In the genomic region with DNA sequence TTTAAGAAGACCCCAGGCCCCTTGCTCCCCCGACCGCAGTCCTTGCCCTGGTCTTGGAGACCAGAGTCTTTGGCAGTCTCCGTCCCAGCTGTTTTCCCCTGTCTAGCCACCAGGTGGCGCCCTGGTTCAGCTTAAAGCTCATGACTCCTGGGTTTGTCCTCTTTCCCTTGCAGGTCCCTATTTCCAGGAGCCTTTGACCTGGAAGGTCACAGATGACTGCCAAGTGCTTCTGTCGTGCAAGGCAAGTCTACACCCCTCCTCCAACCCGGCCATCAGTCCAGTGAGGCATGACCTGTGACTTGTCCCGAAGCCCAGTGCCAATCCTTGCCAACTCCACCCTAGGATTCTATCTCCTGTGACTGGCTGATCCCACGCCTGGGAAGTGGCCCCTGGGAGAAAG, we compare ENCODE assay signal across 8 mouse cellular contexts. TPM values are rescaled to one million over a fixed set of nuclear protein-coding genes. Genes with fewer than 3 reads are reported as not detected.
DNase-seq lines count a peak whose midpoint lies in the region; ATAC-seq lines count a peak whose summit lies in the region.

No protein-coding gene starts in this region.

- no peak overlapping the region for H3K4me2 ChIP-seq in forebrain, embryonic 12.5 days
- H3K4me2 ChIP-seq in intestine, embryonic 16.5 days (ENCODE audit: low read depth, low read length): no peak overlapping the region
- H3K4me2 ChIP-seq in midbrain, embryonic 13.5 days (replicated peaks): no peak overlapping the region

- H3K4me3 ChIP-seq in forebrain, embryonic 10.5 days: no peak overlapping the region
- no peak overlapping the region for H3K4me3 ChIP-seq in forebrain, embryonic 12.5 days (replicated peaks)
- no peak overlapping the region for H3K4me3 ChIP-seq in intestine, embryonic 16.5 days (ENCODE audit: low read length)
- no peak overlapping the region for H3K4me3 ChIP-seq in midbrain, embryonic 13.5 days (replicated peaks)

- no peak overlapping the region for H3K27ac ChIP-seq in forebrain, embryonic 10.5 days
- no peak overlapping the region for H3K27ac ChIP-seq in forebrain, embryonic 12.5 days
- no peak overlapping the region for H3K27ac ChIP-seq in intestine, embryonic 16.5 days (ENCODE audit: low read length)
- no peak overlapping the region for H3K27ac ChIP-seq in midbrain, embryonic 13.5 days

- H3K27me3 ChIP-seq in forebrain, embryonic 10.5 days (ENCODE audit: poor library complexity, severe bottlenecking): no peaks in the 10 kb centered on the region; the same call in 1 of the 2 replicates
- H3K27me3 ChIP-seq in forebrain, embryonic 12.5 days: no peaks in the 10 kb centered on the region
- no peaks in the 10 kb centered on the region for H3K27me3 ChIP-seq in intestine, embryonic 16.5 days (replicated peaks; ENCODE audit: control insufficient read depth, insufficient read depth, low read length)
- no peaks in the 10 kb centered on the region for H3K27me3 ChIP-seq in midbrain, embryonic 13.5 days

- no peak overlapping the region for H3K9ac ChIP-seq in forebrain, embryonic 12.5 days
- H3K9ac ChIP-seq in intestine, embryonic 16.5 days (ENCODE audit: low read depth, low read length): no peak overlapping the region
- H3K9ac ChIP-seq in midbrain, embryonic 13.5 days (replicated peaks): no peak overlapping the region

- H3K36me3 ChIP-seq in forebrain, embryonic 10.5 days (replicated peaks): no peaks in the 10 kb centered on the region
- H3K36me3 ChIP-seq in forebrain, embryonic 12.5 days (replicated peaks): no peaks in the 10 kb centered on the region
- no peaks in the 10 kb centered on the region for H3K36me3 ChIP-seq in intestine, embryonic 16.5 days (ENCODE audit: control insufficient read depth, insufficient read depth, low read length)
- H3K36me3 ChIP-seq in midbrain, embryonic 13.5 days: no peaks in the 10 kb centered on the region

- peaks cover 20% of the 10 kb centered on the region for H3K4me1 ChIP-seq in forebrain, embryonic 10.5 days
- no peaks in the 10 kb centered on the region for H3K4me1 ChIP-seq in forebrain, embryonic 12.5 days
- peaks cover 9% of the 10 kb centered on the region for H3K4me1 ChIP-seq in intestine, embryonic 16.5 days (ENCODE audit: control insufficient read depth, insufficient read depth, low read length)
- peaks cover 8% of the 10 kb centered on the region; the same call in 1 of the 2 replicates for H3K4me1 ChIP-seq in midbrain, embryonic 13.5 days (replicated peaks)

- intact Hi-C loops in left cerebral cortex, postnatal 14 days (cut with DNase I): no loop called here

- H3K9me3 ChIP-seq in forebrain, embryonic 10.5 days: 0 out of 2 replicates have a peak, but pooled peaks cover 5% of the 10 kb centered on the region
- H3K9me3 ChIP-seq in forebrain, embryonic 12.5 days: no peaks in the 10 kb centered on the region
- no peaks in the 10 kb centered on the region for H3K9me3 ChIP-seq in intestine, embryonic 16.5 days (ENCODE audit: control insufficient read depth, low read length)
- no peaks in the 10 kb centered on the region for H3K9me3 ChIP-seq in midbrain, embryonic 13.5 days

- ATAC-seq in forebrain, embryonic 12.5 days (ENCODE audit: low FRiP score): no peak
- ATAC-seq in intestine, embryonic 16.5 days: peak; percentile 62
- ATAC-seq in midbrain, embryonic 13.5 days: peak; percentile 50; the same call in 1 of the 2 replicates

- WGBS in forebrain, embryonic 10.5 days: 30% methylated on average over 8 of the region's 8 CpGs
- WGBS in forebrain, embryonic 12.5 days: 26% methylated on average over 8 of the region's 8 CpGs
- WGBS in intestine, embryonic 16.5 days: 17% methylated on average over 8 of the region's 8 CpGs
- 20% methylated on average over 8 of the region's 8 CpGs for WGBS in midbrain, embryonic 13.5 days

- peak; percentile 91 for DNase-seq in forebrain, embryonic 10.5 days (ENCODE audit: extremely low spot score, low spot score)
- DNase-seq in cerebellum, adult 9-10 months: peak; percentile 88
- peak; percentile 94 for DNase-seq in gastrocnemius, adult 18-20 months (ENCODE audit: low spot score)
- DNase-seq in left cerebral cortex, postnatal 14 days (ENCODE audit: low spot score in 2 of 2): peak; percentile 87 to 88
- peak; percentile 67 to 85 for DNase-seq in spleen, postnatal 14 days (ENCODE audit: low spot score in 2 of 2)

RNA-seq across cellular contexts. Expression of a gene that starts 42.0 kb away (rescaled TPM):
- polyA plus RNA-seq in forebrain, embryonic 10.5 days (2016; fragmentation: Nextera tagmentation; extraction: Ambion mirVana): 0.09 TPM in 1 of 2 replicates, not detected in the other
- polyA plus RNA-seq in forebrain, embryonic 12.5 days (2016; fragmentation: Nextera tagmentation; extraction: Ambion mirVana): 0.10 and 0.15 TPM in 2 replicates
- total RNA-seq in gastrocnemius, adult 18-20 months (2021): 10 to 100 TPM; 70.5 to 78.3 TPM
- polyA plus RNA-seq in intestine, embryonic 16.5 days (2015; fragmentation: Nextera tagmentation; extraction: Ambion mirVana): 0.88 and 1.1 TPM in 2 replicates
- 1 to 10 TPM; 2.0 to 2.1 TPM for total RNA-seq in left cerebral cortex, postnatal 14 days (2021)
- 0.13 and 0.15 TPM in 2 replicates for polyA plus RNA-seq in midbrain, embryonic 13.5 days (2015; fragmentation: Nextera tagmentation; extraction: Ambion mirVana)

RNA-seq across cellular contexts. Expression of a gene that starts 54.0 kb away (rescaled TPM):
- 383 and 421 TPM in 2 replicates for polyA plus RNA-seq in forebrain, embryonic 10.5 days (2016; fragmentation: Nextera tagmentation; extraction: Ambion mirVana)
- polyA plus RNA-seq in forebrain, embryonic 12.5 days (2016; fragmentation: Nextera tagmentation; extraction: Ambion mirVana): 411 and 417 TPM in 2 replicates
- 10 to 100 TPM; 25.6 to 27.0 TPM for total RNA-seq in gastrocnemius, adult 18-20 months (2021)
- polyA plus RNA-seq in intestine, embryonic 16.5 days (2015; fragmentation: Nextera tagmentation; extraction: Ambion mirVana): 146 and 157 TPM in 2 replicates
- 10 to 100 TPM; 71.0 to 77.4 TPM for total RNA-seq in left cerebral cortex, postnatal 14 days (2021)
- polyA plus RNA-seq in midbrain, embryonic 13.5 days (2015; fragmentation: Nextera tagmentation; extraction: Ambion mirVana): 267 and 285 TPM in 2 replicates
